Mouse (Mus musculus): ENCODE data around the gene Lpp. TPM values are rescaled to one million over a fixed set of nuclear protein-coding genes. Genes with fewer than 3 reads are reported as not detected.

Gene Lpp
- total RNA-seq (2023), result 10 to 100 TPM; 35.8 to 36.1 TPM

GRCm38 (mm10) chr16:24392651-24393555, at the start of gene Lpp:
Gene Lpp, plus strand, starts transcription at chr16:24393507.

